Mouse (Mus musculus) T-helper 17 cell (primary cell): ENCODE measurements at regions not wholly inside any gene's neighbourhood (a gene's known extent, or its start where the extent isn't known, plus 50 kb on each side); places are given as distances from the start of the nearest gene placed in this dataset.

Experiments used
- in situ Hi-C, 2 experiments: fragments of 300-600 bp; cut with MboI, MseI; formaldehyde crosslinking; loops; 1 replicate in 1 of 2; 2 replicates in 1 of 2; pipeline ENCODE4 v1.15.1; 2025; ENCODE audit warnings: high pct_unique_total_duplicates in 2 of 2

GRCm38 (mm10) chr12:54577235-54577634 lies 79.1 kb downstream of the Sptssa start:
- in situ Hi-C loops = no loop called here

GRCm38 (mm10) chr12:54576821-54577220 lies 79.6 kb downstream of the Sptssa start:
- in situ Hi-C loops = no loop called here

GRCm38 (mm10) chr12:54572866-54573265 lies 83.5 kb downstream of the Sptssa start:
- in situ Hi-C loops = no loop called here

- in situ Hi-C loops = no loop called here
Measured at GRCm38 (mm10) chr12:54568078-54568931, 88.1 kb downstream of the Sptssa start.

- in situ Hi-C loops = no loop called here
Measured at GRCm38 (mm10) chr12:54567426-54567790, 89.0 kb downstream of the Sptssa start.

- in situ Hi-C loops = no loop called here
Measured at GRCm38 (mm10) chr12:54566532-54567425, 89.6 kb downstream of the Sptssa start.

- in situ Hi-C loops = no loop called here
Measured at GRCm38 (mm10) chr12:54561981-54562380, 94.4 kb downstream of the Sptssa start.

GRCm38 (mm10) chr12:54558106-54558505 lies 98.3 kb downstream of the Sptssa start:
- in situ Hi-C loops = loop anchor here in 1 of 2 experiments (5.0 kb wide), 1 partner anchor 81 kb away; no protein-coding TSS in a partner anchor

GRCm38 (mm10) chr12:54549659-54550058 lies 106.7 kb downstream of the Sptssa start:
- in situ Hi-C loops = loop anchor here (5.0 to 10.0 kb wide), 2 partner anchors 455 to 1627 kb away; no protein-coding TSS in a partner anchor

GRCm38 (mm10) chr12:54545821-54546608 lies 110.4 kb downstream of the Sptssa start:
- in situ Hi-C loops = loop anchor here in 1 of 2 experiments (10.0 kb wide), 1 partner anchor 451 kb away; no protein-coding TSS in a partner anchor

- in situ Hi-C loops = no loop called here
Measured at GRCm38 (mm10) chr12:54538320-54538705, 118.1 kb downstream of the Sptssa start.

GRCm38 (mm10) chr12:54537690-54538319 lies 118.6 kb downstream of the Sptssa start:
- in situ Hi-C loops = no loop called here

GRCm38 (mm10) chr12:54537022-54537421 lies 119.4 kb downstream of the Sptssa start:
- in situ Hi-C loops = no loop called here

- in situ Hi-C loops = no loop called here
Measured at GRCm38 (mm10) chr12:54535556-54536516, 120.5 kb downstream of the Sptssa start.

- in situ Hi-C loops = no loop called here
Measured at GRCm38 (mm10) chr12:54534910-54535309, 121.5 kb downstream of the Sptssa start.

- in situ Hi-C loops = no loop called here
Measured at GRCm38 (mm10) chr12:54533134-54533533, 123.2 kb downstream of the Sptssa start.

- in situ Hi-C loops = no loop called here
Measured at GRCm38 (mm10) chr12:54532062-54532461, 124.3 kb downstream of the Sptssa start.

GRCm38 (mm10) chr12:54528046-54528445 lies 128.3 kb downstream of the Sptssa start:
- in situ Hi-C loops = no loop called here

- in situ Hi-C loops = no loop called here
Measured at GRCm38 (mm10) chr12:54527577-54527976, 128.8 kb downstream of the Sptssa start.

GRCm38 (mm10) chr12:54520406-54520805 lies 136.0 kb downstream of the Sptssa start:
- in situ Hi-C loops = no loop called here
